Mouse (Mus musculus) small intestine, adult 2 months (tissue): ENCODE data around the gene Hand1.

ENCODE experiments used
- CTCF ChIP-seq: fragments of 200-500 bp; IDR thresholded peaks from 2 replicates; pipeline ENCODE4 v1.5.1; 2012; ENCODE audit warnings: low read depth, mild to moderate bottlenecking, control low read depth, inconsistent platforms, low read length, moderate library complexity, mixed read lengths; ENCODE audit not compliant: insufficient replicate concordance, insufficient read length; ENCODE audit errors: extremely low read depth
- POLR2A ChIP-seq: fragments of 200-500 bp; IDR thresholded peaks from 2 replicates; pipeline ENCODE4 v1.6.1; 2012; ENCODE audit warnings: low read depth, mild to moderate bottlenecking, control low read depth, inconsistent platforms, low read length, moderate library complexity

GRCm38 (mm10) chr11:57813641-57814040 is 19.0 kb downstream of the Hand1 start:
- TF ChIP-seq CTCF: no peak
- TF ChIP-seq POLR2A: no peak
